Mouse (Mus musculus): ENCODE measurements at regions not wholly inside any gene's neighbourhood (a gene's known extent, or its start where the extent isn't known, plus 50 kb on each side); places are given as distances from the start of the nearest gene placed in this dataset.

GRCm38 (mm10) chr12:29226001-29226400, 302.2 kb upstream of the Myt1l start:
- no peak for DNase-seq

- DNase-seq, result no peak
Measured at GRCm38 (mm10) chr12:29232492-29233447, 295.4 kb upstream of the Myt1l start.

GRCm38 (mm10) chr12:29236496-29236895, 291.7 kb upstream of the Myt1l start:
- DNase-seq, result no peak

- no peak for DNase-seq
Measured at GRCm38 (mm10) chr12:29237516-29237915, 290.7 kb upstream of the Myt1l start.

GRCm38 (mm10) chr12:29239482-29239881, 288.7 kb upstream of the Myt1l start:
- no peak for DNase-seq

- DNase-seq, result no peak
Measured at GRCm38 (mm10) chr12:29239975-29240374, 288.2 kb upstream of the Myt1l start.

- no peak for DNase-seq
Measured at GRCm38 (mm10) chr12:29243087-29243486, 285.1 kb upstream of the Myt1l start.

GRCm38 (mm10) chr12:29246041-29246440, 282.1 kb upstream of the Myt1l start:
- no peak for DNase-seq

GRCm38 (mm10) chr12:29247356-29247755, 280.8 kb upstream of the Myt1l start:
- DNase-seq, result no peak

GRCm38 (mm10) chr12:29248459-29248858, 279.7 kb upstream of the Myt1l start:
- no peak for DNase-seq

GRCm38 (mm10) chr12:29256103-29256502, 272.1 kb upstream of the Myt1l start:
- no peak for DNase-seq

- DNase-seq, result no peak
Measured at GRCm38 (mm10) chr12:29257011-29257734, 271.0 kb upstream of the Myt1l start.

GRCm38 (mm10) chr12:29257735-29258547, 270.2 kb upstream of the Myt1l start:
- no peak for DNase-seq

- no peak for DNase-seq
Measured at GRCm38 (mm10) chr12:29258548-29258874, 269.7 kb upstream of the Myt1l start.

GRCm38 (mm10) chr12:29258966-29259365, 269.2 kb upstream of the Myt1l start:
- no peak for DNase-seq

GRCm38 (mm10) chr12:29274166-29274565, 254.0 kb upstream of the Myt1l start:
- no peak for DNase-seq

GRCm38 (mm10) chr12:29275676-29276075, 252.5 kb upstream of the Myt1l start:
- DNase-seq, result no peak

- DNase-seq, result no peak
Measured at GRCm38 (mm10) chr12:29279631-29280080, 248.5 kb upstream of the Myt1l start.

GRCm38 (mm10) chr12:29280081-29280788, 247.9 kb upstream of the Myt1l start:
- DNase-seq, result no peak

- DNase-seq, result no peak
Measured at GRCm38 (mm10) chr12:29280861-29281630, 247.1 kb upstream of the Myt1l start.

GRCm38 (mm10) chr12:29288801-29289200, 239.4 kb upstream of the Myt1l start:
- DNase-seq, result no peak

Data from thymus, adult 18-20 months (tissue).